Mouse (Mus musculus) cerebellum, postnatal 25 days (tissue): ENCODE measurements around the gene Gm28043.

Experiments used
- DNase-seq, 2 experiments: peaks; one replicate each; pipeline ENCODE4 v3.0.0; 2021; ENCODE audit warnings: mixed read lengths in 2 of 2

Gene Gm28043

DNA sequence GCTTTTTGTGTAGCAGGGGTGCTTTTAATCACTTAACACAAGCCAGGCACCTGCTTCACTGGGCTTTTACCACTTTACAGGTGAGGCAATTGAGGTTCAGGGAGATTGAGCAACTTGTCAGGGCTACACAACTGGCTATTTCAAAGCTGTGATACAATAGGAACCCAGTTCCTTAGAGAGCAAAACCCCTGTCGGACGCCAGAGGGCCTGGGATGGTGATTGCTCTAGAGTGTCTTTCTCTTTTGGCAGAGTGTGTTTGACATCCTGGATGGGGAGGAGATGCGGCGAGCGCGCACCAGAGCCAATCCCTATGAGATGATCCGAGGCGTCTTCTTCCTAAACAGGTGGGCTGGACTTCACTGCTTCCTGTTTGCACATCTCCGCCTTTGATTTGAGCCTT lies 67.0 kb downstream of the Gm28043 start:
- DNase-seq, result peak in 1 of 2 experiments; percentile 52

GRCm38 (mm10) chr17:29682261-29682660 lies 67.6 kb downstream of the Gm28043 start:
- DNase-seq, result no peak

DNA sequence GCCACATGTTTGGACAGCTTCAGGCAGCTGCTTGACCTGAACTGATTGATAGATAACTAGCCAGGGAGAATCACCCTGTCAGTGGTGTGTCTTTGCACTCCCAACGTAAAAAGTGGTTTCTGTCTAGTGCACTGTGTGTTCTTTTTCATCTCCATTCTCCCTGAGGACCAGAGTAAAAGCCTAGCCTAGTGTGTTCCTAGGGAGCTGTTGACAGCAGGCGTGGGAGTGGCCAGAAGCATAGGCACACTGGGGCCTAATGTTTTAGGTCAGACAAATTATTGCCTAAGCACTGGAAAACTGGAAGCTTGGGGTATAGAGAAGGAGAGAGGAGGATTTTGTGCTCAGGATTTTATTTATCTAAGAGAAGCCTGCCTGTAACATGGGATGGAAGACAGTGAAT lies 68.5 kb downstream of the Gm28043 start:
- DNase-seq, result no peak

- no peak for DNase-seq
Measured at GRCm38 (mm10) chr17:29684275-29684674, 69.6 kb downstream of the Gm28043 start.

- DNase-seq, result no peak
Measured at GRCm38 (mm10) chr17:29686771-29687170, 72.1 kb downstream of the Gm28043 start.

DNA sequence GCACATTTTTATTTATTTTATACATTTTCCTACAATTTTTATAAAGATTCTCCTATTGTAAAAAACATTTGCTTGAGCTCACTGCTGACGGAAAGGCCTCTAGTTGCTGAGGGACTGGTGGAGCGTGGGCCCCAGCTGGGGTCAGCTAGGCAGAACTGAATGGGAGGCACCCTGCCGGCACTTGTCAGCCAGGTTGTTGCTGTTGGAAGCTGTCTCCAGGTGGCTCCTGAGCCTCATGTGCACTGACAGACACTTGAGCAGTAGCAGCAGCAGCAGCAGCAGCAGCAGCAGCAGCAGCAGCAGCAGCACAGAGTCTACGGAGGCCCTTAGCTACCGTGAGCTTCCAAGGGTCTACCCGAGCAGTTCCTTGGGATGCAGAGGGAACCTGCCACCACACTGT lies 72.7 kb downstream of the Gm28043 start:
- DNase-seq, result no peak

- DNase-seq, result peak; percentile 83 to 84
Measured at GRCm38 (mm10) chr17:29688610-29689009, 73.9 kb downstream of the Gm28043 start.

GRCm38 (mm10) chr17:29690257-29690656 lies 75.6 kb downstream of the Gm28043 start:
- DNase-seq, result no peak

- no peak for DNase-seq
Measured at GRCm38 (mm10) chr17:29692827-29693226, 78.2 kb downstream of the Gm28043 start.

GRCm38 (mm10) chr17:29693571-29693970 lies 78.9 kb downstream of the Gm28043 start:
- no peak for DNase-seq

GRCm38 (mm10) chr17:29694516-29694915 lies 79.8 kb downstream of the Gm28043 start:
- no peak for DNase-seq

DNA sequence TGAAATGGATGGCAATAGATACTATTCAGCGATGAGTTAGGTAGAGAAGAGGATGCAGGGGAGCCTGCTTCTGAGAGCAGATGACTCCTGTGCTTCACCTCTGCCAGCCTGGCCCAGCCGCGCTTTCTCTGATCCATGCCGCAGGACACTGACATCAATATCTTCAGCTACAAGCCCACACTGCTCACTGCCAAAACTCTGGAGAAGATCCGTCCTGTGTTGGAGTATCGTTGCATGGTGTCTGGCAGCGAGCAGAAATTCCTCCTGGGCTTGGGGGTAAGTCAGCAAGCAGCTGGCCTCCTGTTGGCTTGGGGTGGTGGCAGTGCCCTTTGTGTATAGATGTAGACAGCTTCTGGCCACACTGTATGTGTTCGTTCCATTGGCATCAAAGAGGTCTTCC lies 82.3 kb downstream of the Gm28043 start:
- DNase-seq, result no peak

DNA sequence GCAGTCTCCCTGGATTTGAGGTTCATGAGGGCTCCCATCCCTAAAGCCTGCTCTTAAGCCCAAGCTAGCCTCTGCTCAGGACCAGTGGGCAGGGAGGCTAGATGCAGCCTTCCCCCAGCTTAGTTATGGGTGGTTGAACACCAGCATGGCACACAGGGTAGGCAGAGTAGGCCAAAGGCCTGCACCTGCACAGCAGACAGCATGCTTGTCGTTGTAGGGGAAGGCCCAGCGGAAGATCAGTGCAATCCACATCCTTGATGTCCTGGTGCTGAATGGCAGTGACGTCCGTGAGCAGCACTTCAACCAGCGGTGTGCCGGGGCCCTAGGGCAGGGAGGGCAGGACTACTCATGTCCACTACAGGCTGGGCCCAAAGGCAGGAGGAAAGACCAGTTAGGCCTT lies 83.7 kb downstream of the Gm28043 start:
- DNase-seq, result no peak

DNA sequence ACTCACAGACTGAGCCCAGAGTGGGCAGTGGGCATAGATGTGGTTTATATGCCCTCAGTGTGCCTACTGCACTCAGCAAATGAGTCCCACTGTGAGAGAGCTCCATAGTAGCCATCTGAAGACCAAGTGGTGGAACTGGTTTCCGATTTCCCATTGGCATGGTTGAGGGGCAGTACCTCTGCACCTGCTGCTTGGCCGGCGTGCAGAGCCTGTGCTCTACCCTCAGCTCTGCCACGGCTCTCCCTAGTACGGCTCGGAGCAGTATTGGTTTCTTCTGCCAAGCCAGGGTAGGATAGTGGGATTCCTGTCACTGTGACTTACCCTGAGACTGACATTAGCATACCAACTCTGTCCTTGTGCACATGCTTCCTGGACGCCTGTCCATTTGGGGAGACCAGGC lies 85.9 kb downstream of the Gm28043 start:
- no peak for DNase-seq

DNA sequence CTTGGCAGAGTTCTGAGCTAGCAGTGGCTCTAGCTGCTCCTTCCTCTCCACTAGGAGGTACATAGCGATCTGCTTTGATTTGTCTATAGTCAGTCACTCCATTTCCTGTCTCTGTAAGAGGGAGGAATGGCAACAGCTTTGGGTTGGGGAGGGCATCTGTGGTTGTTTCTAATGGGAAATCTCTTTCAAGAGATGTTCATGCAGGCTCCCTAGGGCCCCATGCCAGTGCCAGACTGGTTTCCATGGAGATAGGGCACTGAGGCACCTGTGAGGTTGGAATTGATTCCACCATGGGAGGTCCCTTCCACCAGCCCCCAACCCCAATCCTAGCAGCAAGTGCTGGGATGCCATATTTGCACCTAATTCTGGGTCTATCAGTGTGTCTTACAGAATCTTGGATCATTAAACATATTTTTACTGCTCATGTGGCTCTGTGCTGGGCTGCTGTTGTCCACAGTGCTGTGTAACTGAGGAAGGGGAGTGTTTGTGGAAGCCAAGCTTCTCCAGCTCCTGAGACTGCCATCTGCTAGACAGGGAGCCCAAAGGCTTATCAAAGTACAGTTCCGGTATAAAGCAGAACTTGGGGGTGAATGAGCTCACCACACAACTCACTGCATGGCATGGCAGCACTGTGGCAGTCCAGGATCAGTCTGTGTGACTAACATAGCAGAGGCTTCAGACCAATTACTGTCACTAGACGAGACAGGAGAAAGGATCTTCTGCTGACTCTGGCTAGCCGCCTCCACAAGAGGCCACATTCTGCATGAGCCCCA lies 88.4 kb downstream of the Gm28043 start:
- DNase-seq, result peak in 1 of 2 experiments; percentile 56

DNA sequence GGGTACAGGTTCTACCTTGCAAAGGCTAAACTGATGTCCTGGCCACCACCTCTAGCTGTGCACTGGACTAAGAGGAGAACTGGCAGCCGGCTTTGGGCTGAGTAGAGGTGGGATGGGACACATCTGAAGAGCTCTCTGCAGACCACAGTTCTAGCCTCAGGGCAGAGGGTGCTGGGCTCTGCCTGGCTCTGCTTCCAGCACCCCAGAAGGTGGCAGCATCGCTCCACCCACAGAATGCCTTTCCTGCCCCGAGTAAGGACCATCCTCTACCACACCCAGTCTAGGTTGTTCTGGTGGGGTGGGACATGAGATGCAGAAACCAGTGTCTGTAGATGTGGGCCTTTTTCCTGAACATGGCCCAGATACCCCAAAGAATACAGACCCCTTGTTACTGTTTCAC lies 90.1 kb downstream of the Gm28043 start:
- peak; percentile 81 to 82 for DNase-seq

- no peak for DNase-seq
Measured at GRCm38 (mm10) chr17:29705881-29706280, 91.2 kb downstream of the Gm28043 start.

- no peak for DNase-seq
Measured at GRCm38 (mm10) chr17:29706981-29707545, 92.4 kb downstream of the Gm28043 start.

DNA sequence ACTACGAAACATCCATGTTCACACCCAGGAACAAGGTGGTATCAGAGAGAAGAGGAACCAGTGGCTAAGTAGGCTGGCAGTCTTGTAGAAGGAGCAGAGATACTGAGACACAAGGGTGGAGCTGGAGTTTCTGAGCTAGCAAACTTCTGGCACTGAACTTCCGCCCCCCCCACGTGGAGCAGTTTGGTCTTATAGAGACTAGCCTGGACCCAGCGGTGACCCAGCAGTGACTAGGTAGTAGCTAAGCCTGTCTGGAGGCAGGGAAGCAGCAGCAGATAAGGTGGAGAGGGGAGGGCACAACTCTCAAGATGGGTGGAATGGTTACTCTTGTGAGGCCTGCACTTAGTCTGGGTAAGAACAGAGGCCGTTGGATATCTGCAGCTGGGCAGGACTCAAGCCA lies 94.1 kb downstream of the Gm28043 start:
- no peak for DNase-seq

GRCm38 (mm10) chr17:29710562-29711044 lies 95.9 kb downstream of the Gm28043 start:
- peak in 1 of 2 experiments; percentile 46 for DNase-seq

DNA sequence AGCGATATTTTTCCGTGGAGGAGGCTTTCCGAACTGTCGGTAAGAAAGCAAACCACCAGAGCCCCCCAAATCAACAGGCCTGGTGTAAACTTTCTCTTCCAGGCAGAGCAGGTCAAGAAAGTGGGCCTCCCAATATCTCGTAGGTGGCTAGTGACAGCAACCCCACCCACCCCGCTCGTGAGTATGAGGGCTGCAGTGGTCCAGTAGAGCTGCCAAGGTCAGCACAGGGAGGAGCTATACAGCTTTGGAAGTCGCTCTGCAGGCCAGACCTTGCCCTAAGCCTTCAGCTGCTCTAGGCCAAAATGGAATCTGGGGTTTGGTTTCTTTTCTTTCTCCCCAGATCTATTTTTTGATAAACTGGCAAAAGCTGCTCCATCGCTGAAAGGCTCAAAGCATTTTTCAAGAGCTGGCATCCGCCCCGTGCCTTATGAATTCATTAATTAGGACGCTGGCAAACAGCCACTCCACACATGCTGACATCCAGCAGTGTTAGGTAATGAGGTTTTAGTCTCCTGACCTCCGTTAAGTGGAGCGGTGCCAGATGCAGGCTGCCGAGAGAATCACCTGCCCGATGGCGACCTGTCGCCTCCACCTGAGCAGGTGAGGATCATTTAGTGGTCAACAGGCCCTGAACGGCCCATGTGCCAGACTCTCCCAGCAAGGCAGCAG lies 96.5 kb downstream of the Gm28043 start:
- peak; percentile 83 to 90 for DNase-seq

DNA sequence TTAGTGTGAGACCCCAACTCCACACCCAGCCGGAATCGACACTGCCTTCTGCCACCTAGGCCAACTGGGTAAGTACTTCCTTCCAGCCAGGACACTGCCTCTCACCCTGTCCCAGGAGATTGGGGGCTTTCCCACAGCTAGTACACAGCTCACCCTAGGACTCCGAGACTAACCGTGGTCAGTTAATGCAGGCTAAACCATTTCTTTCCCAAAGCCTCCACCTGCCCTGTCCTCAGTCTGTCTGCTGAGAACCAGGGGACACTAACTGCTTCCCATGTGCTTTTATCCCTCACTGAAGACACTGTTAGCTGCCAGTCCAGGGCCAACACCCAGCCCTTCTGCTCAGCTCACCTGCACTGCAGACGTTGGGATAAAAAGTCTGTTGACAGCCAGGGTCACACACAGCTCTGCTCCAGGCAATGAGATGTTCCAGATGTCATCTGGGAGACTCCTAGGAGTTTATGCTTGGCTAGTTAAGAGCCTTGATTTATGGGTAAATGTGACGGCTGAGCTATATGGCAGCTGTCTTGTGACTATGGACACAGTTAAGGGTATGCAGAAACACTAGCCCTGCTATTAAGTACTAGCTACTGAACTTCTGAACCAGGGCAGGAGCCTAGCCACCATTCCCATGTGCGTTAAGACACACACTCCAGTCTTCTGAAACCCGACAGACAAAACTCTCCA lies 97.2 kb downstream of the Gm28043 start:
- DNase-seq, result no peak

- peak; percentile 56 to 71 for DNase-seq
Measured at GRCm38 (mm10) chr17:29712565-29712964, 97.9 kb downstream of the Gm28043 start.
